Mouse (Mus musculus) midbrain, embryonic 10.5 days (tissue): ENCODE data around the gene Col25a1. TPM values are rescaled to one million over a fixed set of nuclear protein-coding genes. Genes with fewer than 3 reads are reported as not detected.

Source experiments
- DNase-seq: peaks from one replicate; pipeline ENCODE4 v3.0.0-alpha.2; 2017; ENCODE audit warnings: low spot score
- H3K27ac ChIP-seq: fragments of 300-500 bp; sonication (generic); replicated peaks from 2 replicates; pipeline ENCODE4 v1.5.1; 2016; ENCODE audit warnings: mild to moderate bottlenecking
- H3K27me3 ChIP-seq: fragments of 300-500 bp; sonication (generic); 2 replicates; pipeline ENCODE4 v1.6.1; 2016; ENCODE audit warnings: low read depth, mild to moderate bottlenecking; ENCODE audit not compliant: poor library complexity, severe bottlenecking
- H3K36me3 ChIP-seq: fragments of 300-500 bp; sonication (generic); 2 replicates; pipeline ENCODE4 v1.6.1; 2016; ENCODE audit warnings: mild to moderate bottlenecking, moderate library complexity
- H3K4me1 ChIP-seq: fragments of 300-500 bp; sonication (generic); 2 replicates; pipeline ENCODE4 v1.6.1; 2016
- H3K4me3 ChIP-seq: fragments of 300-500 bp; sonication (generic); 2 replicates; pipeline ENCODE4 v1.5.1; 2016; ENCODE audit warnings: mild to moderate bottlenecking, moderate library complexity
- H3K9me3 ChIP-seq: fragments of 300-500 bp; sonication (generic); replicated peaks from 2 replicates; pipeline ENCODE4 v1.6.1; 2016; ENCODE audit warnings: mild to moderate bottlenecking
- WGBS: fragments of 180-500 bp; shearing (Covaris S2); methylation state at CpG from one replicate; pipeline ENCODE4 v1.1.7; 2016; 5-methylcytosine and 5-hydroxymethylcytosine counted together
- polyA plus RNA-seq: library from polyadenylated mRNA; unstranded; fragments of >200 nt; fragmentation: Nextera tagmentation; extraction: Ambion mirVana; gene quantifications from 2 replicates; pipeline ENCODE4 v1.2.1, GENCODE M21; 2016

Col25a1 gene
- polyA plus RNA-seq, 1 experiment from 2014 or later: 1.5 TPM

- 91% methylated on average over 3 of the region's 3 CpGs for WGBS
- H3K27me3 ChIP-seq: no peaks in the 10 kb centered on the region
- H3K4me1 ChIP-seq: no peaks in the 10 kb centered on the region
- H3K9me3 ChIP-seq: no peaks in the 10 kb centered on the region
- no peak for DNase-seq
- no peak overlapping the region for H3K27ac ChIP-seq
- H3K4me3 ChIP-seq: no peak overlapping the region
- H3K36me3 ChIP-seq: no peaks in the 10 kb centered on the region
These were observed 139.2 kb downstream of the Col25a1 start for GRCm38 (mm10) chr3:130270509-130270908.

GRCm38 (mm10) chr3:130273949-130274348 is 142.6 kb downstream of the Col25a1 start:
- Histone ChIP-seq H3K27me3 (no peaks in the 10 kb centered on the region), H3K9me3 (no peaks in the 10 kb centered on the region), H3K4me1 (peaks cover 17% of the 10 kb centered on the region), H3K27ac (no peak overlapping the region), H3K4me3 (no peak overlapping the region), H3K36me3 (no peaks in the 10 kb centered on the region)
- no peak for DNase-seq
- WGBS: 77% methylated on average over 2 of the region's 2 CpGs

GRCm38 (mm10) chr3:130278298-130279050 is 147.2 kb downstream of the Col25a1 start:
- whole genome bisulfite sequencing: 71% methylated on average over 10 of the region's 10 CpGs
- peaks cover 30% of the 10 kb centered on the region for H3K4me1 ChIP-seq
- no peak overlapping the region for H3K4me3 ChIP-seq
- H3K27me3 ChIP-seq: no peaks in the 10 kb centered on the region
- no peak overlapping the region; the same call in 1 of the 2 replicates for H3K27ac ChIP-seq
- H3K9me3 ChIP-seq: no peaks in the 10 kb centered on the region
- H3K36me3 ChIP-seq: no peaks in the 10 kb centered on the region
- DNase-seq: no peak

- peaks cover 41% of the 10 kb centered on the region for H3K4me1 ChIP-seq
- no peaks in the 10 kb centered on the region for H3K36me3 ChIP-seq
- no peak for DNase-seq
- no peaks in the 10 kb centered on the region for H3K9me3 ChIP-seq
- peak overlapping the region; percentile 52; the same call in 1 of the 2 replicates for H3K27ac ChIP-seq
- no peaks in the 10 kb centered on the region for H3K27me3 ChIP-seq
- no peak overlapping the region for H3K4me3 ChIP-seq
- WGBS: 81% methylated on average over 11 of the region's 11 CpGs
These were observed 151.9 kb downstream of the Col25a1 start for GRCm38 (mm10) chr3:130283011-130283760.

GRCm38 (mm10) chr3:130288102-130288501 is 156.8 kb downstream of the Col25a1 start:
- Histone ChIP-seq H3K36me3 (no peaks in the 10 kb centered on the region), H3K27ac (peak overlapping the region; percentile 61), H3K4me3 (no peak overlapping the region), H3K27me3 (no peaks in the 10 kb centered on the region), H3K9me3 (no peaks in the 10 kb centered on the region), H3K4me1 (peaks cover 49% of the 10 kb centered on the region)
- WGBS: 40% methylated on average over 2 of the region's 2 CpGs
- no peak for DNase-seq

- Histone ChIP-seq H3K4me1 (peaks cover 43% of the 10 kb centered on the region), H3K27me3 (no peaks in the 10 kb centered on the region), H3K27ac (peak overlapping the region; percentile 61), H3K36me3 (no peaks in the 10 kb centered on the region), H3K9me3 (no peaks in the 10 kb centered on the region), H3K4me3 (no peak overlapping the region)
- no peak for DNase-seq
- WGBS: 63% methylated on average over 4 of the region's 4 CpGs
These were observed 157.5 kb downstream of the Col25a1 start for GRCm38 (mm10) chr3:130288756-130289155.

GRCm38 (mm10) chr3:130289220-130289619 is 157.9 kb downstream of the Col25a1 start:
- H3K27me3 ChIP-seq: no peaks in the 10 kb centered on the region
- H3K27ac ChIP-seq: peak overlapping the region; percentile 61
- 71% methylated on average over 3 of the region's 3 CpGs for WGBS
- peaks cover 38% of the 10 kb centered on the region for H3K4me1 ChIP-seq
- no peaks in the 10 kb centered on the region for H3K9me3 ChIP-seq
- DNase-seq: no peak
- no peak overlapping the region for H3K4me3 ChIP-seq
- H3K36me3 ChIP-seq: no peaks in the 10 kb centered on the region

GRCm38 (mm10) chr3:130290175-130290574 is 158.9 kb downstream of the Col25a1 start:
- H3K36me3 ChIP-seq: no peaks in the 10 kb centered on the region
- 79% methylated on average over 6 of the region's 6 CpGs for WGBS
- no peak overlapping the region for H3K4me3 ChIP-seq
- peaks cover 29% of the 10 kb centered on the region for H3K4me1 ChIP-seq
- peak overlapping the region; percentile 55; the same call in 1 of the 2 replicates for H3K27ac ChIP-seq
- no peaks in the 10 kb centered on the region for H3K9me3 ChIP-seq
- H3K27me3 ChIP-seq: no peaks in the 10 kb centered on the region
- DNase-seq: no peak

- WGBS: 93% methylated on average over 5 of the region's 5 CpGs
- H3K4me1 ChIP-seq: peaks cover 29% of the 10 kb centered on the region
- no peak for DNase-seq
- no peaks in the 10 kb centered on the region for H3K9me3 ChIP-seq
- H3K4me3 ChIP-seq: no peak overlapping the region
- H3K27me3 ChIP-seq: no peaks in the 10 kb centered on the region
- peak overlapping the region; percentile 55; the same call in 1 of the 2 replicates for H3K27ac ChIP-seq
- H3K36me3 ChIP-seq: no peaks in the 10 kb centered on the region
These were observed 159.4 kb downstream of the Col25a1 start for GRCm38 (mm10) chr3:130290672-130291071.

- Histone ChIP-seq H3K36me3 (no peaks in the 10 kb centered on the region), H3K4me1 (peaks cover 29% of the 10 kb centered on the region), H3K27ac (no peak overlapping the region), H3K9me3 (no peaks in the 10 kb centered on the region), H3K4me3 (no peak overlapping the region), H3K27me3 (no peaks in the 10 kb centered on the region)
- WGBS: 79% methylated on average over 5 of the region's 5 CpGs
- DNase-seq: no peak
These were observed 160.6 kb downstream of the Col25a1 start for GRCm38 (mm10) chr3:130291926-130292325.

- H3K36me3 ChIP-seq: no peaks in the 10 kb centered on the region
- DNase-seq: no peak
- peaks cover 7% of the 10 kb centered on the region for H3K4me1 ChIP-seq
- WGBS: 91% methylated on average over 3 of the region's 3 CpGs
- H3K9me3 ChIP-seq: no peaks in the 10 kb centered on the region
- H3K27me3 ChIP-seq: no peaks in the 10 kb centered on the region
- H3K4me3 ChIP-seq: no peak overlapping the region
- H3K27ac ChIP-seq: no peak overlapping the region
These were observed 169.2 kb downstream of the Col25a1 start for GRCm38 (mm10) chr3:130300530-130300929.

GRCm38 (mm10) chr3:130303597-130303996 is 172.3 kb downstream of the Col25a1 start:
- H3K27ac ChIP-seq: no peak overlapping the region
- 77% methylated on average over 12 of the region's 12 CpGs for WGBS
- H3K4me3 ChIP-seq: no peak overlapping the region
- no peaks in the 10 kb centered on the region for H3K27me3 ChIP-seq
- no peak for DNase-seq
- H3K4me1 ChIP-seq: peaks cover 10% of the 10 kb centered on the region
- no peaks in the 10 kb centered on the region for H3K36me3 ChIP-seq
- H3K9me3 ChIP-seq: no peaks in the 10 kb centered on the region

GRCm38 (mm10) chr3:130304827-130305226 is 173.5 kb downstream of the Col25a1 start:
- no peaks in the 10 kb centered on the region for H3K9me3 ChIP-seq
- no peaks in the 10 kb centered on the region for H3K27me3 ChIP-seq
- DNase-seq: no peak
- no peak overlapping the region for H3K4me3 ChIP-seq
- H3K36me3 ChIP-seq: no peaks in the 10 kb centered on the region
- H3K27ac ChIP-seq: no peak overlapping the region; the same call in 1 of the 2 replicates
- H3K4me1 ChIP-seq: peaks cover 13% of the 10 kb centered on the region
- WGBS: 87% methylated on average over 9 of the region's 9 CpGs
